Mouse (Mus musculus): ENCODE results near the gene Vps45. TPM values are rescaled to one million over a fixed set of nuclear protein-coding genes. Genes with fewer than 3 reads are reported as not detected.

Gene Vps45
- polyA plus RNA-seq, 1 experiment from 2014 or later, result 39.5 TPM

- Histone ChIP-seq H3K36me3 (no peaks in the 10 kb centered on the region), H3K27ac (no peak overlapping the region), H3K27me3 (no peaks in the 10 kb centered on the region), H3K4me1 (0 out of 2 replicates have a peak, but pooled peaks cover 5% of the 10 kb centered on the region), H3K9ac (no peak overlapping the region), H3K4me2 (replicated peaks) (no peak overlapping the region), H3K4me3 (no peak overlapping the region), H3K9me3 (no peaks in the 10 kb centered on the region; the same call in 1 of the 2 replicates)
- 74% methylated on average over 4 of the region's 4 CpGs for WGBS
- ATAC-seq (ENCODE audit: low FRiP score, low read depth), result no peak
These were observed 12.0 kb upstream of the Vps45 start for GRCm38 (mm10) chr3:96070241-96070640.

- Histone ChIP-seq H3K4me1 (0 out of 2 replicates have a peak, but pooled peaks cover 5% of the 10 kb centered on the region), H3K9me3 (no peaks in the 10 kb centered on the region), H3K36me3 (no peaks in the 10 kb centered on the region), H3K9ac (no peak overlapping the region), H3K4me2 (replicated peaks) (no peak overlapping the region), H3K4me3 (no peak overlapping the region), H3K27ac (no peak overlapping the region), H3K27me3 (no peaks in the 10 kb centered on the region)
- WGBS, result 53% methylated on average over 1 of the region's 1 CpGs
- no peak for ATAC-seq (ENCODE audit: low FRiP score, low read depth)
These were observed 11.3 kb upstream of the Vps45 start for GRCm38 (mm10) chr3:96069542-96069941.

GRCm38 (mm10) chr3:96069046-96069445 is 10.8 kb upstream of the Vps45 start:
- Histone ChIP-seq H3K27me3 (no peaks in the 10 kb centered on the region), H3K4me1 (0 out of 2 replicates have a peak, but pooled peaks cover 5% of the 10 kb centered on the region), H3K9ac (no peak overlapping the region), H3K4me3 (no peak overlapping the region), H3K27ac (no peak overlapping the region), H3K4me2 (replicated peaks) (no peak overlapping the region), H3K36me3 (no peaks in the 10 kb centered on the region), H3K9me3 (no peaks in the 10 kb centered on the region)
- no peak for ATAC-seq (ENCODE audit: low FRiP score, low read depth)
- WGBS, result 95% methylated on average over 6 of the region's 6 CpGs

GRCm38 (mm10) chr3:96066741-96067140 is 8.5 kb upstream of the Vps45 start:
- WGBS, result 54% methylated on average over 5 of the region's 5 CpGs
- no peak for ATAC-seq (ENCODE audit: low FRiP score, low read depth)
- Histone ChIP-seq H3K4me1 (0 out of 2 replicates have a peak, but pooled peaks cover 5% of the 10 kb centered on the region), H3K27me3 (no peaks in the 10 kb centered on the region), H3K9me3 (no peaks in the 10 kb centered on the region), H3K36me3 (no peaks in the 10 kb centered on the region), H3K27ac (no peak overlapping the region), H3K4me3 (no peak overlapping the region), H3K4me2 (replicated peaks) (no peak overlapping the region), H3K9ac (no peak overlapping the region)

GRCm38 (mm10) chr3:96065754-96066375 is 7.6 kb upstream of the Vps45 start:
- H3K27ac ChIP-seq, result no peak overlapping the region
- H3K27me3 ChIP-seq, result no peaks in the 10 kb centered on the region
- H3K4me2 ChIP-seq (replicated peaks), result peak overlapping the region; percentile 53
- 0 out of 2 replicates have a peak, but pooled peaks cover 5% of the 10 kb centered on the region for H3K4me1 ChIP-seq
- no peak overlapping the region for H3K9ac ChIP-seq
- 48% methylated on average over 20 of the region's 20 CpGs for WGBS
- 0 out of 2 replicates have a peak, but pooled peaks have one; percentile 51 for ATAC-seq (ENCODE audit: low FRiP score, low read depth)
- H3K4me3 ChIP-seq, result peak overlapping the region; percentile 16; the same call in 1 of the 2 replicates
- no peaks in the 10 kb centered on the region for H3K36me3 ChIP-seq
- no peaks in the 10 kb centered on the region for H3K9me3 ChIP-seq

GRCm38 (mm10) chr3:96065147-96065546 is 6.9 kb upstream of the Vps45 start:
- no peaks in the 10 kb centered on the region for H3K9me3 ChIP-seq
- H3K4me3 ChIP-seq, result no peak overlapping the region
- no peaks in the 10 kb centered on the region for H3K27me3 ChIP-seq
- H3K4me1 ChIP-seq, result 0 out of 2 replicates have a peak, but pooled peaks cover 5% of the 10 kb centered on the region
- H3K27ac ChIP-seq, result no peak overlapping the region
- no peak overlapping the region for H3K4me2 ChIP-seq (replicated peaks)
- 32% methylated on average over 4 of the region's 4 CpGs for WGBS
- ATAC-seq (ENCODE audit: low FRiP score, low read depth), result no peak
- H3K36me3 ChIP-seq, result no peaks in the 10 kb centered on the region
- no peak overlapping the region for H3K9ac ChIP-seq

- H3K9me3 ChIP-seq, result no peaks in the 10 kb centered on the region
- WGBS, result 90% methylated on average over 3 of the region's 3 CpGs
- ATAC-seq (ENCODE audit: low FRiP score, low read depth), result no peak
- no peaks in the 10 kb centered on the region for H3K27me3 ChIP-seq
- H3K4me2 ChIP-seq (replicated peaks), result no peak overlapping the region
- 0 out of 2 replicates have a peak, but pooled peaks cover 5% of the 10 kb centered on the region for H3K4me1 ChIP-seq
- no peak overlapping the region for H3K9ac ChIP-seq
- no peak overlapping the region for H3K4me3 ChIP-seq
- no peak overlapping the region for H3K27ac ChIP-seq
- no peaks in the 10 kb centered on the region for H3K36me3 ChIP-seq
These were observed 6.0 kb upstream of the Vps45 start for GRCm38 (mm10) chr3:96064217-96064616.

GRCm38 (mm10) chr3:96063299-96063698 is 5.0 kb upstream of the Vps45 start:
- Histone ChIP-seq H3K4me2 (replicated peaks) (no peak overlapping the region), H3K9me3 (no peaks in the 10 kb centered on the region), H3K4me3 (no peak overlapping the region), H3K27ac (no peak overlapping the region), H3K9ac (no peak overlapping the region), H3K4me1 (peaks cover 9% of the 10 kb centered on the region; the same call in 1 of the 2 replicates), H3K27me3 (no peaks in the 10 kb centered on the region), H3K36me3 (no peaks in the 10 kb centered on the region)
- ATAC-seq (ENCODE audit: low FRiP score, low read depth), result no peak
- WGBS, result 79% methylated on average over 2 of the region's 2 CpGs

- 78% methylated on average over 1 of the region's 1 CpGs for WGBS
- no peak overlapping the region for H3K4me2 ChIP-seq (replicated peaks)
- no peak overlapping the region for H3K9ac ChIP-seq
- H3K4me3 ChIP-seq, result no peak overlapping the region
- ATAC-seq (ENCODE audit: low FRiP score, low read depth), result no peak
- no peak overlapping the region for H3K27ac ChIP-seq
- peaks cover 5% of the 10 kb centered on the region; the same call in 1 of the 2 replicates for H3K36me3 ChIP-seq
- H3K9me3 ChIP-seq, result no peaks in the 10 kb centered on the region
- H3K27me3 ChIP-seq, result no peaks in the 10 kb centered on the region
- peaks cover 15% of the 10 kb centered on the region for H3K4me1 ChIP-seq
These were observed 1.9 kb upstream of the Vps45 start for GRCm38 (mm10) chr3:96060146-96060545.

GRCm38 (mm10) chr3:96057747-96058204 is 490 bp downstream of the Vps45 start:
- ATAC-seq (ENCODE audit: low FRiP score, low read depth), result peak; percentile 92
- Histone ChIP-seq H3K27me3 (no peaks in the 10 kb centered on the region), H3K27ac (peak overlapping the region; percentile 92), H3K4me1 (peaks cover 15% of the 10 kb centered on the region), H3K9ac (peak overlapping the region; percentile 80), H3K4me2 (replicated peaks) (peak overlapping the region; percentile 82), H3K4me3 (peak overlapping the region; percentile 73), H3K36me3 (peaks cover 11% of the 10 kb centered on the region; the same call in 1 of the 2 replicates), H3K9me3 (no peaks in the 10 kb centered on the region)
- under 1% methylated on average over 26 of the region's 26 CpGs for WGBS

GRCm38 (mm10) chr3:96056031-96056430 is 2.2 kb downstream of the Vps45 start:
- Histone ChIP-seq H3K27me3 (no peaks in the 10 kb centered on the region), H3K4me3 (no peak overlapping the region), H3K9me3 (no peaks in the 10 kb centered on the region), H3K9ac (no peak overlapping the region), H3K27ac (no peak overlapping the region), H3K4me1 (peaks cover 15% of the 10 kb centered on the region), H3K4me2 (replicated peaks) (no peak overlapping the region), H3K36me3 (peaks cover 14% of the 10 kb centered on the region; the same call in 1 of the 2 replicates)
- ATAC-seq (ENCODE audit: low FRiP score, low read depth), result no peak
- WGBS, result 81% methylated on average over 4 of the region's 4 CpGs

GRCm38 (mm10) chr3:96055294-96055693 is 3.0 kb downstream of the Vps45 start:
- Histone ChIP-seq H3K9ac (no peak overlapping the region), H3K27ac (no peak overlapping the region), H3K27me3 (no peaks in the 10 kb centered on the region), H3K9me3 (no peaks in the 10 kb centered on the region), H3K4me1 (peaks cover 15% of the 10 kb centered on the region), H3K4me3 (no peak overlapping the region), H3K36me3 (peaks cover 16% of the 10 kb centered on the region; the same call in 1 of the 2 replicates), H3K4me2 (replicated peaks) (no peak overlapping the region)
- no peak for ATAC-seq (ENCODE audit: low FRiP score, low read depth)
- WGBS, result 87% methylated on average over 6 of the region's 6 CpGs

Data from limb, embryonic 13.5 days (tissue).